Mouse (Mus musculus) ovary, postnatal 36 days (tissue): ENCODE data around the gene Zfp523.

ENCODE experiments used
- DNase-seq: peaks from one replicate; pipeline ENCODE4 v3.0.0; 2022; ENCODE audit warnings: low spot score, mixed read lengths

Zfp523 gene

DNA sequence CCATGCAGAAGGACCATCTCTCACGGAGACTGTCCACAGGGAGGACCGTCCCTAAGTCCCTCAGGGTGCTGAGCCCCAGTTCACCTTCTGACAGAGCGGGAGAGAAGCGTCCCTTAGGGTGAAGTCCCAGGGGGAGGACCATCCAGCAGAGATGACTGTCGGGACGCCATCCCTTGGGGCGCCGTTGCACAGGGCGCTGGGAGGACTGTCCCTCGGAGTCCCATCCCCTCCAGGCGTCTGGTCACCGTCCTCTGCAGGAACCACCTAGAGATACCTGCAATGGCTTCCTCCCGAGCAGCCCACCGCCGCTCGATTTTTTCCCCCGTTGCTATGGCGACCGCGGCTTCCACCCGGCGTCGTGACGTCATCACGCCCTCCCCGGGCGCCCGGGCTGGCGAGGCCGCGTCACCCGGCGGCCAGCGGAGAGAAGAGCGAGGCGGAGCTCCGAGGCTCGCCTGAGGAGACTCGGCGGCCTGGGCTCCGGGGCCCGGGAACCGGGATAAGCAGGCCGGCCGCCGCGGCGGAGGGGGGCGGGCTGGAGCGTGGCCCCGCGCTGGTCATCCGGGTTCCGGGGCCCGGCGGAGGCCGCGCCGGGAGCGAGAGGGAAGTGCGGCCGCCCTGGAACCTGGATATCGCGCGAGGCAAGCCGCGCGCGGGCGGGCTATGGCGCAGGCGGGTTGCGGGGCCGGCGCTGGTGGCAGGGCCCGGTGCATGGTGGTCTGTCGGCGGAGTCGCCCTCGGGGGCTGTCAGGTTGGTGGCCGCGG, at the start of gene Zfp523:
Zfp523 (plus strand) TSS at position 355 of the 765 bp plus-strand sequence.
- peak; percentile 90 for DNase-seq

DNA sequence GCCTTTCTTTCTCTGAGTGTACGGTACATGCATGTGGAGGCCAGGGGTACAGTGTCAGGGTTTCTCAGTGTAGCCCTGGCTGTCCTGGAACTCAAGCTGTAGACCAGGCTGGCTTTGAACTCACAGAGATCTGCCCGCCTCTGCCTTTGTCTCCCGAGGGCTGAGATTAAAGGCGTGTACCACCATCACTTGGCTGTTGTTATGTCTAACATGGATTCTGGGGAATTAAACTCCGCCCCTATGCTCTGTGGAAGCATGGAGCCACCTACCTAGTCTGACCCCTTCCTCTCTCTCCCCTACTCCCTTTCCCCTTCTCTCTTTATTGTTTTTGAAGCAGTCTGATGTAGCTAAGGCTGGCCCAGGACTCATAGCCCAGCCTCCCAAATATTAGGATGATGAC, 47.1 kb upstream of the Zfp523 start:
- DNase-seq: no peak

DNA sequence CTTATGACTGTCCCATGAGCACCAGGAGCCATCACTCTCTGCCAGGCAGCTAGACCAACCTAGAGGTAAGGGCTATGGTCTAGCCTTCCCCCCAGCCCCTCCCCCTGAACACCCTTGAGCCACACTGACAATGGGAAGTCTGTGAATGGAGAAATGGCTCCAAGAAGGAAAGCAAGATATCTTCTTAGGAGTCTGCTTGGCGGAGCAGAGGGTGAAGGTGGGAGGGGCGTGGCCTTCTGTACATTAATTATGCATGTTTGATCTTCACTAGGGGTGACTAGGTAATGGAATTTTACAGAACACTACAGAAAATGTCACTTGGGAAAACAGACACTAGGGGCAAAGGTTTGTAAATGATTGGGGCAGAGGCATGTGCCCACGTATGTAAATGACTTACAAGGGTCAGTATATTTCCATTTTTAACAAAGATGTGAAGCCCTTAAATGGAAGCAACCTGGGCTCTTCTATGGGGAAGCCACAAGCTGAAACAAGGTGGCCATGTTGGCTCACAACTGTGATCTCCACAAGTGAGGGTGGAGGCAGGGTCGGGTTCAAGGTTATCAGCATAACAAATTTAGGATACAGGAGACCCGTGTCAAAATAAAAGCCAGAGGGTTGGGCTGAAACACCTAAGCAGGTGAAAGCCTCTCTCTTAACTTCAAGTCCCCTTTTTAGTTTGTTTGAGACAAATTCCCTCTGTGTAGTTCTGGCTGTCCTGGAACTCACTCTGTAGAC, 46.4 kb upstream of the Zfp523 start:
- no peak for DNase-seq

- no peak for DNase-seq
Observed at GRCm38 (mm10) chr17:28131156-28131555, 45.8 kb upstream of the Zfp523 start.

DNA sequence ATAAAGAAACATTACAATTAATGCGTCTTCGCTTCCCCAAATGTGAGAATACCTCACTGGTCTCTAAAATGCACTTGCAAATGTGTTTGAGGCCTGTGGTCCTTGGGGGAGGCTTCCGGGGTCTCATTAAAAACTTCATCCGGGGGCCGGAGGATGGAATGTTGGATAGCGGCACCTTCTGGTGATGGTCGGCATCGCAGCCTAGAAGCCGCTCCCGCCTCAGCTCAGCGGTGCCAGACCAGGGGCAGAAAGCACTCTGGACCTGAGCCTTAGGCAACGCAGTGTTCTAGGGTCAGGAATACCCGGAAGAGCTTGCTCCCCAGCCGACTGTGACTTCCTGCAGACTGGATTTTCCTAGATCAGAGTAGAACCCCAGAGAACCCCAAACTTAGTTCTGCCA, 43.7 kb upstream of the Zfp523 start:
- peak; percentile 67 for DNase-seq

GRCm38 (mm10) chr17:28135496-28135895, 41.4 kb upstream of the Zfp523 start:
- DNase-seq: no peak

GRCm38 (mm10) chr17:28136266-28136665, 40.7 kb upstream of the Zfp523 start:
- DNase-seq: no peak

DNA sequence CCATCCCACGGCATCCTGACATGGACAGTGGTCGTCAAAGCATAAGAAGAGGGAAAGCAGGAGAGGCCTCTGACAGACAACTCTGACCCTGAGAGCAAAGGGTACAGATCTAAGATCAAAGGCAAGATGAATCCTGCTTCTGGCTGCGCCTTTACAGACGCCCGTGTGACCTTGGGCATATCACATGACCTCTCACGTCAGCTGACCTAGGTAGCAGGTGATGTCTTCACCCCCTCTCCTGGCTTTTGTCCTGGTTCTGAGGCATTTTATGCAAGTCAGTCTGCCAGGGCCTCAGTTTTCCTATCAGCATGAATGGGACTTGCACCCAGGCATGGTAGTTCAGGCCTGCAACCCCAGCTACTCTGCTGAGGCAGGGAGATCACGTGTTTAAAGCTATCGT, 38.9 kb upstream of the Zfp523 start:
- DNase-seq: no peak

GRCm38 (mm10) chr17:28138685-28139084, 38.2 kb upstream of the Zfp523 start:
- DNase-seq: no peak

DNA sequence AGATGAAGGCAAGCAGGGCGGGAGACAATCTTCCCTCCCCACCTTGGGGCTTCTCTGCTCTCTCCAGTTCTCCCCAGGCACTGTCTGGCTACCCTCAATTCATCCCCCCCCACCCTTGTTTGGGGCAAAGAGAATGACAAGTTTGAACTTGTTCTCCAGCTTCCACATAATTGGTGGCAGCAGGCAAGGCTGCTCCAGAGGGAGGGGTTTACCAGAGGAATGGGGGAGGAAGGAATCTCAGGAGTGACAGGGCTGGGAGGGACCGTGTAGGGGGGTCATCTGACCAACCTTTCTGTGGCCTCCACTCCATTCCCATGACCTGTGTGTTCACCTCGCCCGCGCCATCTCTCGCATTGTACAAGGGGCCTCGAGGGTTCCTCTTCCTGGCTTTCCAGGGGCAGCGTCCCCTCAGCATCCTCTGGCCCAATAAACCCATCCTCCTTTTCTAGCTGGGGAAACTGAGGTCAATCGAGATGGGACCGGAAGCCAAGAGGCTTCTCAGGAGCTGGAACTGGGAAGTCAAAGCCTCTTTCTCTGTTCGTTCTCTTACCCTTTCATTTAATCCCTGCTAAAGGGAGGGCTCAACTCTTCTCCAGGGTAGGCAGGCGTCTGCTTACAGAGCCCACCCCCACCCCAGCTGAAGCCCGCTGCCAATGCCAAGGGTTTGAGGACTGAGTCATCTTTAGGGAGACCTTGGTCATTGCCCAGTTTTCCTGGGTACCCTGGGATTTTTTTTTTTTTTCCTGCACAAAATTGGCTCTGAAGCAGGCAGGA, 36.3 kb upstream of the Zfp523 start:
- no peak for DNase-seq

DNA sequence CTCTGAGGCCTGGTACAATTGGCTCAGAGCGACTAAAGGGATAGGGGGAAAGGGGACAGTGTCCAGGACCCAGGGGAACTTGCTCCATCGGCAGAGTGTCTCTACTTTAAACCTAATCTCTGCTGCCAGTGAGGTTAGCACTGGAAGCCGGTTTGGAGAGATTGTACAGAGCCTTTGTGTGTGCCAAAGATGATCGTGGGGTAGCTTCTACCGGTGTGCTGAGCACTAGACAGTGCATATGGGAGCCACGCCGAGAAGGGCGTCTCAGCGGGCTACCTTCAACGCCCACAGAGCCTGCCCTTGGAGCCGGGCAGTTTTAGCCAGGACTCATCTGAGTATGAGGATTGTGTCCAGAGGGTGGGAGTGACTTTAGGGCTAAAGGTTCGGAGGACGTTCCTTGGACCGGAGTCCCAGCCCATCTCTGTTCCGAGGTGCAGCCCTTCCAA, 35.7 kb upstream of the Zfp523 start:
- DNase-seq: no peak

DNA sequence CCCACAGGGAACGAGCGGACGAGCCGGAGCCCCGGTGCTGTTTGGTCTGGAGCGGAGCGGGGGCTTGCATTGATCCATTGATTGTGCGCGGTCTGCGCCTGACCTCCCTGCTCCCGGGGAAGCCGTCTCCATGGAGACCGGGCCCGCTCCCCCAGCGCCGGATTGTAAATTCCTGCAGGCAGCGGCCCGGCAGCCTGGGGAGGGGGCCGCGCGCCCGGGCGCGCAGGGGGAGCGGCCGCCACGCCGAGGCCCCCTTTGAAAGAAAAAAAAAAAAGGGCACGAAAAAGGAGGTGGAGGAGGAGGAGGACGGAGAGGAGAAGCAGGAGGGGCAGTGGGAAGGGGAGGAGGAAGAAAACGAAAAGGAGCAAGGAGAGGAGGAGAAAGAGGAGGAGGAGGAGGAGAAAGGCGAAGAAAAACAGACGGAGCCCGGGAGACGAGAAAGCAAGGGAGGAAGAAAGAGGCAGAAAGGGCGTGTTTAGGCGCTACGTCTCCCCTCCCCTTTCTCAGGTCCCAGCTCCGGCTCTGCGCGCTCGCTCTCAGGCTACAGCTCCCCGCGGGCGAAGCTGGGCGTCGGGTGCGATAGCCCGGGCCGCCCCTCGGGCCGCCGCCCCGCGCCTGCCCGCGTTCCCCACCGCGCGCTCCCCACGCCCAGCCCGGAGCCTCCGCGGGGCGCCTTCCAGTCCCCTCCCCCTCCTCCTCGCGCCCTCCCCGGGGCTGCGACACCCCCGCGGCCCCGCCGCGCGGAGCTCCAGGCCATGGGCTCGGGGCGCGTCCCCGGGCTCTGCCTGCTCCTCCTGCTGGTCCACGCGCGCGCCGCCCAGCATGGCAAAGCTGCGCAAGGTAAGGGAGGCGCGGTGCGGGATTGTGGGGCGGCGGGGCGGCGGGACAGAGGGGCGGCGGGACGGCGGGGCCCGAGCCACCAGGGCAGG, 34.9 kb upstream of the Zfp523 start, which contains the start of gene Scube3:
Scube3 (plus strand) TSS at position 371 of the 929 bp plus-strand sequence.
- DNase-seq: peak; percentile 36

DNA sequence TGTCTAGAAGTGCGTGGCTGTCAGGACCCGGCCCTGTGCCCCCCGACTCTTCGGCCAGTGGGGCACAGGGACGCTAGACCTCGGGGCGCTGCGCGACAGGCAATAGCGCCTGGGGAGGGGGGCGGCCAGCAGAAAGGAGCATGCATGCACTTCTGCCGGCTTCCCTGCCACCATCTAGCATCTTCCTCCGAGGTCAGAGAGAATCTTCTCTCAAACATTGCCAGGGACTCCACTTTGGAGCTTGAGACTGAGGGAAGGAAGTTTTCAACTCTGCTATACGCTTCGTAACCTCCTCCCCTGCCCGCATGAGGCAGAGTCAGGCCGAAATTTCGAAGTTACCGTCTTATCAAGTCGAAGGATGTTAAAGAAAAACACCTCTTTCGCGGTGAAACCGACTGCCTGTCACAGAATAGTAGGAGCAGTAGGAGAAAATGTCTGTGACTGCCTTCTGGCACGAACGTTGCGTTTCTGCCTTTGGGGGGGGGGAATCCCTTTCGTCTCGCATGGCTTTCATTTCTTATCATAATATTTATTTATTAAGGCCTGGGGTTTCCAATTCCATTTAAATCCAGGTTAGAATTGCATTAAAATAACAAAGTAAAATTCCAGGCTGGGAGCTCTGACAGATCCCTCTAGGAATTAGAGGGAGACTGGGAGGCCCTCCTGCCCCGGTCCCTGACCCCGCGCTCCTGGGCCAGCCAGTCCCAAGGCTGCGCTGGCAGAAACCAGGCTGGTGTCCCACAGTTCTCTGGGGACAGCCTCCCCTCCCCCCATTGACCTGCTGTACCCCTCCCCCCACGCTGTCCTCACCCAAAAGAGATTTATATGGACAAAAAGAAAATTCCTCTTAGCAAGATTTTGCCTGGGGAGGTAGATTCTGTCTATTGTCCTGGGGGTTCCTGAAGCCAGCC, 34.0 kb upstream of the Zfp523 start:
- no peak for DNase-seq

DNA sequence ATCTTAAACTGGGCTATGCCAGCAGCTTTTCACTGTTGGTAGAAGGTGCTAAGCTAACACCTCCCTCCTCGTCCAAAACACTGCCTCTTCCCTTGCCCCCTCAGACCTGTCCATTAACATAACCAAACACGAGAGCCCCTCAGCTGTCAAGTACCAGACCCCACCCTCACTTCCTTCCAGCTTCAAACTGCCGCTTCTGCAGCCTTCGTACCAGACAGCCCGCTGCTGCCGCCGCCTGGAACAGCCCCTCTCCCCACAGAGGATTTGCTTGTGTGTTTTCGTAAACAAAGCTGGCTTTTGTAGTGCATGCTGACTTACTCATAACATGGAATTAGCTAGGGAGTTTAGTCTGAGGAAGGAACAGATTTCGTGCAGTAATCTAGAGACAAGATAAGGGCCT, 33.2 kb upstream of the Zfp523 start:
- no peak for DNase-seq

DNA sequence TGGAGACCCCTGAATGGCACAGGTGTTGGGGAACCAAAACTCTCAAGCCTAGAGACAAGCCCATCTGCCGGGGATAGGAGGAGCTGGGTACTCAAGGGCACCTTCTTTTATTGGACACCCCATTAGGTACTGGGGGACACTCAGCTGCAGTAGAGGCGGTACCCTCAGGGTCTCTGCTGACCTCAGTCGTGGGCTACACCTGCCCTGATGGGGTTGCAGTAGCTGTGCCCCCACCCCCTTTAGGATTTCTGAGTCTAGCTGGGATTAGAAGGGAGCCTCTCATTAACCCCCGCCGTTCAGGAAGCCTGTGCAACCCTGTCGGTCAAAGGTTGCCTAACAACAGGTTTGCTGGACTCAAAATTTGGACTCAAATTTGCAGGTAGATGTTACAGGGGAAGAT, 32.7 kb upstream of the Zfp523 start:
- DNase-seq: no peak

DNA sequence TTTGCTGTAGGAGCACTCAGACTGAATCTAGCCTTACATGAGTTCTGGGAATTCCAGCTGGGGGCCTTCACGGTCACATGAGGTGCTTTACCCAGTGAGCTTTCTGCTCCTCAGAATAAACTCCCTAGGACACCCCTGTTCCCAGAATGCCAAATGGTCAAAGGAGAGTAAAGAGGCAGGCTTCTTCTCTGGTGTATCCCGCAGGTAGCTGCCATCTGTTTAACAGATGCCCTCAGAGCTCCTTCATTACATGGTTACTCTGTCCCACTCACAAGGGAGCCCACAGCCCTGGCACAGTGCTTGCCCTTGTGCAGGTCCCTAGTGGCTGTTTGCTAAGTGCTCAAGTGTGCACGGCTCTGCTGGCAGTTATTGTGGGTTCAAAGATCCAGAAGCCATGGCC, 28.6 kb upstream of the Zfp523 start:
- DNase-seq: no peak

- DNase-seq: no peak
Observed at GRCm38 (mm10) chr17:28149734-28150133, 27.2 kb upstream of the Zfp523 start.

GRCm38 (mm10) chr17:28150456-28150855, 26.5 kb upstream of the Zfp523 start:
- no peak for DNase-seq

DNA sequence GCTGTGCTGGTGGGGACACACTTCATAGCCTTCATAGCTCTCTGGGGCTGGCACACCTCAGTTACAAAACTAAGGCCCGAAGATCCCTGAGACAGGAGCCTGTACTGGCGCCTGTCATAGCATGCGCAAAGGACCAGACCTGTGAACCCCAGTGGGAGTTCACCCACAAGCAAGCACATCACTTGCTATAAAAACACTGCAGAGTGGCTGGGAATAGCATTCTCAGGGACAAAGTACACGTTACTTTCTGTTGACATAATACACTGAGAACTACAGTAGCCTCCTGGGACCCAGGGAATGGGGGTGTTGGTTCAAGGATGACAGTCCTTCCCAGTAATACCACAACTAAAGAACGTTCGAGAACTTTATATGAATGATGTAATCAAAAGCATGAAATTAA, 23.8 kb upstream of the Zfp523 start:
- no peak for DNase-seq

DNA sequence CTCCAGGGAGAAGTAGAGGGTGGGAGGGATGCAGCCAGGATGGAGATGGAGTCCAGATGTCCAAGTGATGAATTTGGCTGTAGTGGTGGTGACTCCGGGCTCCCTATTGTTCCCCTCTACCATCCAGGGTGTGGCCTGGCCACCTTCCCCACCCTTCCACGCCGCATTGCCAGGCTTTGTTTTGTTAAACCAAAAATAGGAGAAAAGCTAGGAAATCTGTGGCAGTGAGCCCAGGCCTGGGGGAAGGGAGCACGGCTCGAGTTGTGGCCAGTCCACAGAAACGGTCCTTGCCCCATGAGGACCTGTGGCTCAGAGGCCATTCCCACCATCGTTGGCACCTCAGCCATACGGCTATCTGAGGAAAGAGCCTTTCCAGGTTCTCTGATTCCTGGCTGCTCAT, 22.0 kb upstream of the Zfp523 start:
- no peak for DNase-seq
